Mouse (Mus musculus) c-Kit-positive CD71-negative TER-119-negative erythroid progenitor cells, embryonic 14.5 days (primary cell): ENCODE results near the gene Rasgef1b.
A peak's percentile ranks its signal among the peaks of the same experiment; 100 is the strongest.

Experiments
- DNase-seq: peaks from one replicate; pipeline ENCODE4 v3.0.0-alpha.2; 2013; ENCODE audit warnings: low read depth

Gene Rasgef1b

DNA sequence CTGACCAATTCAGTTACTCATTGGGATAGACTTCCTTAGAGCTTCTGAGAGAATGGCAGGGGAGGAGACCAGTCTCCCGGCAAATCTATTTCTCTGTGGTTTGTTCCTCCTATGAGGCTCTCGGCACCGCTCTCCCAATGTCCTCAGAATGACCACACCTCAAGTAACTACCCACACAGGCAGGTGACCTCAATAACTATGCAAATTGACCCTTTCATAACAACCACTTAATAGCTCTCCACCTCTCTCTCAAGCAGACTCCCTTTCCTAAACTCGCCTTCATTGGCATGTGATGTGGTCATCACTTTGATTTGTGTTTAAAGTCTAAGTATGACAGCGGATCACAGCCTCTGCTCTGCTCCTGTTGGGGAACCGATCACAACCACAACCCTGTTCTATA, 281.4 kb downstream of the Rasgef1b start:
- no peak for DNase-seq

DNA sequence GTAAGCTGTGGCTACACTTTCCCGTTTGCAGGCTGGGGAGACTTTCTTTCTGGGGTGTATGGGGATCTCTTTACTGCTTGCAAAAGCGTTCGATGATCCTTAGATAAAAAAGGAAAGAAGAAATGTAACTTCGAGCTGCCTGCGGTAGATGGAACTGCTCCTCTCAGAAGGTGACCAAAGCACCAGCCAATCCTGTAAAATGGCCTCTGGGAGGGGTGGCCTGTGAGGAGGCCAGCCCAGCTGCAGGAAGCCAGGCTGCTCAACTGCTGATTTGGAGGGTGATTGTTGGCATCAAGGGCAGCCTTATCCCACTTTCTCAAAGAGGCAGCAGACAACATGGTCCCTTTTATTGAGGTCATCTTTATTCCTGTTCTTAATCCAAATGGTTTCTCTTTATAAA, 283.6 kb downstream of the Rasgef1b start:
- DNase-seq = no peak

DNA sequence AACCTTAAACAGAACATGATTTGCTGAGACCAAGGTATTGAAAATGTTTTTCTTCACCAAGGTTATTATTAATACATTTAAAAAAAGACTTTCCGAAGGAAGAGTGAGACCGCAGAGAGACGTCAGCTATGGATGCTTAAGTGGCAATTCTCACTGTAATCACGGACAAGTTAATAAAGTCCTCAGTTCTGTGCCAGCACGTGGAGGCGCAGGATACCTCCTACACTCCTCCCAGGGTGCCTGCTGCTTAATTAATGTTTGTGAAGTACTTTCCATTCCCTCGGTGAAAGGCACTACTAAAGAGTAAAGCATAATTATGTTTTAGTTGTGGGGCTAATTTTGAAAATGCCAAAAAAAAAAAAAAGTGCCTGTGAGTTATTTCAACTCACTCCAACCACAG, 284.1 kb downstream of the Rasgef1b start:
- no peak for DNase-seq

DNA sequence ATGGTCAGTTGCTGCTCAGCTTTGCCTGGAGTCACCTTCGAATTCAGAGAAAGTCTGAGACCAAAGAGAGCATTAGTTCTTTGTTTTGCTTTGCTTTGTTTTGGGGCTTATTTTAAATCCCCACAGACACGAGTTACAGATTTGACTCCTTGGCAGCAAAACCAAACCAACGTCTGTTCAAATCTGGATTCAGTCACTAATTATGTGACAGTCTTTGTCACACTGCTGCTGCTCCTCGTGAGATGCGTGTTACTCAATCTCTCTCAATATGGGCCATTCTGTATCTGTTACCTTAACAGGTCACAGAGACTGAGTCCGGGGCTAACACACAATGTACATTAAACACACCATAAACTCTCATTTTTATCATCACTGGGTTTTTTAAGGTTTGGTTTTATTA, 288.8 kb downstream of the Rasgef1b start:
- DNase-seq = no peak

DNA sequence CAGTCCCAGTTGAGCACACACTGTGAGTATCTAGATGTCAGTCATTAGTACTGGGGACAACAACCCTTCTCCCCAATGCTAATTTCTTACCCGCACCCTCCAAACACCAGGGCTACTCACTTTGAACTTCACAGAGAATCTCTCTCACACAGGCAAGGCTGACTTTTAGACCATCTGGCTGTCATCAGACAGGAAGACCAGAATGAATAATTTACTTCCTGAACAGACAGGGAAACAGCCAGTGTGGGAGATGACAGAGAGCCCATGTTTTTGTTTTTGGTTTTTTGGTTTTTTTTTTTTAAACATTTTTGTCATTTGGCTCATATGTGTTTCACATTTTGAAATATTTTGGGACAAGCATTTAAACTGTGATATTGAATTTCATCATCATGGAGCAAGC, 290.3 kb downstream of the Rasgef1b start:
- peak; percentile 20 for DNase-seq

DNA sequence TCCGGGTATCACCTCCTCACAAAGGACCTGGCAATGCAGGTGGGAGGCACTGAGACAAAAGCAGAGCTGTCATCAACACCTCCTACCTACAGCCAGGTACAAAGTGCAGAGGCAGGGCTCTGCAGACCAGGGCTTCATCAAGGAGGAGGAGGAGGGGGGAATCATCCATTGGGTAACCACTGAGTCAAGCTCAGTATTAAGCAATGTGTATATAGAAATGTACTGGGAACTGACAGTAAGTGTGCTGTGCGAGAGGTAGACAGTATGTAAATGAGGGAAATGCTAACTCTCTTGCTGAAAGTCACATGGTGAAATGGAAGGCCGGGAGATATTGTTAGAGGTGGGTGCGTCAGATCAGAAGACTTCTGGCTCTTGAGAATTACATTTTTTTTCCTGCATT, 294.6 kb downstream of the Rasgef1b start:
- DNase-seq = no peak

DNA sequence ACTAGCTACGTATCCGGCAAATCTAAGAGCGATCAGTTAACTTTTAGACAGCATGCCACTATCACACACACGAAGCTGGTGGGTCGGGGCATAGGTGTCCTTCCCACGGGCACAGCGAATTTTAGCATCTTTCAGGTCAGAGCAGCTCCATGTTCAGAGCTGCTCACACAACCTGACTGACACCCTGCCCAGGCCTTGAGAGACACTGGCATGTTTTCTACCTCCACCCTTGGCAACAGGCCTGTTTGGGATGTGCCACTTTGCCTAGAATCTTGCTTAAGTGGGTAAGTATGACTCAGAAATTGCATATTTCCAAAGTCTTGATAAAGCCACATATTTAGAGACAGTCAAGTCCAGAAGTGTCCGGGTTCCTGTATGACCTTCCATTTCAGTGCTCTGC, 296.4 kb downstream of the Rasgef1b start:
- no peak for DNase-seq

DNA sequence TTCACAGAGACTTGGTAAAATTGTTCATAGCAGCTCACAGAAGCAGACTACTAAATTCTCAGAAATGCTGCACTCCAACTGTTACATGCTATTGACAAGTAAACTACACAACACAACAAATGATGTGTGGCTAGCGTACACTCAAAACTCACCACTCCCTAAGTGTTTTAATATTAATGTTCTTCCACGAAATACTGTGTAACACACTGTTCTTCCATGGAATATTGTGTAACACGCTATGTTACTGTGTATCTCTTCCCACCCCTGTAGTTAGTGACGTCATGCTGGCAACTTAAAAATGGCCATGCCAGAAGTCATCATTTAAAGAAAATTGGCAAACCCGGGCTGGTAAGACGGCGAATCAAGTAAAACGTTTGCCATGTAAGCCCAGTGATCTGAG, 299.6 kb downstream of the Rasgef1b start:
- no peak for DNase-seq

DNA sequence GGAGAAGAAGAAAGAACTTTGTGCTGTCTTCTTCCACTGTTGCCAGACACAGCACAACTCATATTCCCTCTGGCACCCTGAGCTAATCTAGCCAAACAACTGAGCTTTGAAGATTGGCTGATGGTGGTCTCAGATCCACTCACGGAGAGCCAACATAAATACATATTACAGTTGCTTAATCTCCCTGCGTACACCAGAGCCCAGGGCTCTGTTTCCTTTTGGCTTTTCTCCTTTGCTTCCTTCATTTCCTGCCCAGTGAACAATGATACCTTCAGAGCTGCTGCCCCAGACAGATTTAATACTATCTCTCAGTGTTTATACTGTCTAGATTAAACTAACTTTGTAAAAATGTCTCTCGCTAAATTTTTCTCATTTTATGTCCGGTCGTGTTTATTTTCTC, 300.2 kb downstream of the Rasgef1b start:
- no peak for DNase-seq

DNA sequence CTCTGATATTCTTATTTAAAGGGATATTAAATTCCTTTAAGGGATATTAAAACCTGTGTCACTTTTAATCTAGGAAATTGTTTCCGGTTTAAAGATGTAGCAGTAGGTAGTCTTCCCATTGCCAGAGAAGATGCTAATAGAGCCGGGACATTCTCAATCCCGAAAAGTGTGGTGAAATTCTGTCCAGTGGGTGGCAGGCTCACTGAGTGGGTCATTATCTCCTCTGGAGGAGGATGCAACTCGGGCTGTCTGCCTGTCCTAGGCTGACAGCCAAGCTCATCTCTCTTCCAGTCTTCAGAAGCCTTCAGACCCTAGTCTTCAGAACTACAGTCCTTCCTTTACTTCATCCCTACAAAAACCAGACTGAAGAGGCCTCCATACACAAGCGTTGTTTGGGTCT, 305.6 kb downstream of the Rasgef1b start:
- no peak for DNase-seq

DNA sequence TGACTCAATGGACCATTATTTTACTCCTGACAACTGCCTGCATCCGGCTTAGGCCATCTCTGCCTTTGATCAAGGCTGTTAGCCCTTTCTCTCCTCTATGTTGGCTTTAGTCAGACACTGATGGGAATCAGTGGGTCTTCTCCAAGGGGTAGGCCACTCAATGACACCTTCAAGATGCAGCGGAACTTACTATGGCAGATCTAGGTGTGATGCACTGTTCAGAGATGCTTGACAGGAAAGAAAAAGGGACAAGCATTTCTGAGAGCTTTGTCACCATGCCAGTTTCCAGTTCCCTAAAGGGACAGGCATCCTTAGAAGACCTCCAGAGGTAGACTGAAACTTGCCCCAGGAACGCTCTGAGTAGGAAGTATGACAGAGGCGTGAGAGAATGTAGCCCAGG, 306.0 kb downstream of the Rasgef1b start:
- DNase-seq = no peak

DNA sequence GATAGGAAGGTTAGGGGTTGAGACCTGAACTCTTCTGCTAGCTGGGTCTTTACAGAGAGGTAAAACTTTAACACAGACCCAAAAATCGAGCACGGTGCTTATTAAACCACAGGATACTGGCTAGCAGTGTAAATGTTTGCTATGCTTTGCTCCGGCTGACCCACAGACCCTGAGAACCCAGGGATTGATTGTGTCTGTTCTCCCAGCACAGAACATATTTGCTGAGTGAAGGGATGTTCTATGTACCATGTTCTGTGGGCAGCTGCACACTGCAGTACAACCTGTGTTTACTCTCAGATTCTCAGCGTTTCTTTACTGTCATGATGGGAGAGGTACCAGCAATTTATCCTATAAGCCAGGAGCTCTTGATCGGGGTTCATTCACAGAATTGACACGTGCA, 306.8 kb downstream of the Rasgef1b start:
- DNase-seq = no peak

DNA sequence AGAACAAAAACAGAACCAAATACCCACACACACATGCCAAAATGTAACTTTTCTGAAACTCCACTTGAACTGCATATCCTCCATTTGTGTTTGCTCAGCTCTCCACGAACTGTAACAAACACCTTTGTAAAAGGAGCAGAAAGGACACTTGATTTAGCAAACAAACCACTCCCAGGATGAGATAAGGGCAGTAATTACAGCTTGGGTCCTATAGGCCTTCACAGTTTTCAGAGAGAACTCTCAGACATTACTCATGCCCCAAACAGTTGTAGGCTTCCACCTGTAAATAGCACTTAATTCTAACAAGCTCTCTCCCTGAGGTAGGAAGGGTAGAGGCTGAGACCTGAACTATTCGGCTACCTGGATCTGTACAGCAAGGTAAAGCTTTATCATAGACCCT, 309.0 kb downstream of the Rasgef1b start:
- no peak for DNase-seq

DNA sequence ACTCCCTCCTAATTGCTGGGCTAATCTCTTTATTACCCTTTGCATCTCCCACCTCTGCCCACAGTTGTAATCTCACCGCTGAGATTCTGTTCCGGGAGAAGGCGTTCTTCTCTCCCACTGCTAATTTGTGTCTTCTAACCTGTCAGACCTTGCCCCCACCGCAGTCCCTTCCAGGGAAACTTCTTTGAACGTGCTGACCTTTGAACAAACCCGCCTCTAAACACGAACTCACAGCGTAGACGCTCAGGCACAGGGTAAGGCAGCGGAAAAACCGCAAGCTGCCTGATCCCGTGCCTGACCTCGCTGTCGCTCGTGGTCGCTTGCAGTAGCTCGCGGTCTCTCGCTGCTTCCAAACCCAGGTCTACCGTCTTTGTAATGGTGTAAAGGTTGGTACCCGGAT, 312.0 kb downstream of the Rasgef1b start:
- no peak for DNase-seq

DNA sequence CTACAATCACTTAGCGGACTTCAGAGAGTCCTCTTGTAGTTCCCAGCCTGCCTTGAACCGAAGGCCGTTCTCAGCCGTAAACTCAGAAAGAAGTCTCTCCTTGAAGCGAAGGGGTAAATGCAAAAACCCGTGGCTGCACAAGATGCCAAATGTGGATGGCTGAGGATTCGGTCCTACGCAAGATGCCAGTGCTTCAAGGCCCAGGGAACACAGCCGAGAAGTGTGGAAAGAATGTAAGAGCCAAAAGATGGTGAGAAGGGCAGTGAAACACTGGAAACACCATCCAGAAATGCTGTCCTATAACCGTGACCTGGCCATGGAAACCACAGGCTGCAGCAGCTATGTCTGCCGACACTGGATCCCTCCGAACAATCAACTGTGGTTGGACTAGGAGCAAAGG, 313.2 kb downstream of the Rasgef1b start:
- no peak for DNase-seq

DNA sequence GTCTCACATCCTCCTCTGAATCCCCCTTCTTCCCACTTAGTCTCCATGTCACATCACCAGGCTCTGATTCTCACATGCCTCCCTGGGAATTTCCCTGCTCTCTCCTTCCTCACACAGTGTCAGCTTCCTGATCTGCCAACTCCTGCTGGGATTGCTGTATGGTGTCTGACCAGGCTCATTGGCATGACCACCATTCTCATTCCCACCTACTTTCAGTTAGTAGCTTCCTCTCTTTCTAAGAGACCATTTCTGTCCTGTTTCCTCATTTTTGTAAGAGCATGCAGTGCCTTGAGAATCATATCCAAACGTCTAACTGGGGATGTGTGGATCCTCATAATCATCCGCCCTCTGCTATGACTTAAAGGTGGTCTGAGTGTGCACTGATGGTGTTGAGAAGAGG, 313.8 kb downstream of the Rasgef1b start:
- DNase-seq = no peak

DNA sequence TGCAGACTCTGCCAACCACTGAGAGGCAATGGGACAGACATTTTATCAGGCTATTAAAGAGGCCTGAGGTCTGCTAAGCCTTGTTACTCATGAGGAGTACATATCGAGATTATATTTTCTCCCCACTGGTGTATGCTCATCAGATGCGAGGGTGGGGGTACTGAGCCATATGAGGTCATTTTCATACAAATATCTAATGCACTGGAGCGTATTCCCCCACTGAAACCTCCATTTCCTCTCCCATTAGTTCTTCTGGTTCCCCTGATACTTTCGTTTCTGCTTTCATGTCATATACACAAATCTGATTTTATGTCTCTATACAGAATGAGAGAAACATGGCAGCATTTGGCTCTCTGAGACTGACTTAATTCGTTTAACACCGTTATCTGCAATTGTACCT, 314.6 kb downstream of the Rasgef1b start:
- DNase-seq = no peak

DNA sequence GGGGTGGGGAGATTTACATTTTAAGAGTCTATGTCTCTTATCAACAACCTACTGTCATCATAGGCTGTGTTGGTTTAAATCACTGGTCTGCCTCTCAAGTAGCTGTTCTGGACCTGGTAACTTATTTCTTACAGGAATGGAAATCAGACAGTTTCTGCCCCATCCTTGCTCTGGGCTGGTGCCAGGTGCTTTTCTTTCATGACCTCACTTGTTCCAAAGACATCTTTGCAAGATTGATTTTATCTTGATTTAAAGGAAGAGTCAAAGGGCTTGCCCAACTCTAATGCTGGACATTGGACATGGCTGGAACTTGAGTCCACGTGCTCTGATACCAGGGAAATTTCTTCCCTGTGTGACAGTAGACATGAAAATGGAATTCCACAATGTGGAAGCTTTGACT, 315.0 kb downstream of the Rasgef1b start:
- DNase-seq = no peak

DNA sequence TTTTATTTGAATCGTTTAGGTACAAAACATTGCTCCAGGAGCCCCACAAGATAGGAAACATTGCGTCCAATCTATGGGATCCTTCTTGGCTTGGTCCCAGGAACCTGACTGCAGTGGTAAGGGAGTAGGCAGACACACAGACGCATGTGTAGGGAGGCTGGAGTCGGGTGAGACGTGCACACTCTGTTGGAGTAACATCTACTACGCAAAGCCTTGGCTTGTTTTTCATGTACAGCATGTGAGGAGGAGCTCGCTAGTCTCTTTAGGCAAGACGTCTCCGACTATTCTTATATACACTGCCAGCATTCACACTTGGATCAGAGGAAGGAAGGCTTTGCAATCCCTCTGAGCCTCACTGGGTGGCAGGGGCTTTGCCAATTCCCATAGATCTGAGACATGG, 315.5 kb downstream of the Rasgef1b start:
- no peak for DNase-seq

DNA sequence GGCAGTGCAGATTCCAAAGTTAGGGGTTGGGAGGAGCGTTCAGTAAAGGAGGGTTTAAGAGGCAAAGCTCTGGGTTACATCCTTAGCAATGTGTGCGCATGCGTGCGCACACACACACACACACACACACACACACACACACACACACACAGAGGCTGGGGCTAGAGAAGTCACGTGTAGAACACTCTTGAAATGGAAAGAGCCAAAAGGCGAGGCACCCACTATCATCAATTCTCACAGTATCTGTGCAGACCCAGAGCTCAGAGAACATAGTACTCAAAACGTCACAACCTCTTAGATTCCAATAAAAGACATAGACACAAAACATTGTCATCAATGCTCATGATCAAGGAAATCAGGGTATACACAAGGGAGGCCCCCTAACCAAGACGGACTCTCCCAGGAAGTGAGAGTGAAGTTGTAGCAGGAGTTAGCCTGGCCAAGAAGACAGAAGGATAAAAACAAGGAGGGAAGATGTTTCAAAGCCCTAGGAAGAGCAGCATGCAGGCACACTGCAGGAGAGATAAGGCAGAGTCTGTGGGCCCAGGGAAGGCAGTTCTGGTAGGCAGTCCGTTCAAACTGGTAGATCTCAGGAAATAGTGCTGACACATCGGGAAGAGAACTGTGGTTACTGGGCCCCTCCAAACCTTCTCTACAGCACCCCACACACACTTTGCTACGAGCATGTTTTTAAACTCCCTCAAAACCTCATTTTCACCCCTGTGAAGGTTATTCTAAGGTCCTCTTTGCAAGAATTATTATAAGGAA, 324.3 kb downstream of the Rasgef1b start:
- DNase-seq = no peak

DNA sequence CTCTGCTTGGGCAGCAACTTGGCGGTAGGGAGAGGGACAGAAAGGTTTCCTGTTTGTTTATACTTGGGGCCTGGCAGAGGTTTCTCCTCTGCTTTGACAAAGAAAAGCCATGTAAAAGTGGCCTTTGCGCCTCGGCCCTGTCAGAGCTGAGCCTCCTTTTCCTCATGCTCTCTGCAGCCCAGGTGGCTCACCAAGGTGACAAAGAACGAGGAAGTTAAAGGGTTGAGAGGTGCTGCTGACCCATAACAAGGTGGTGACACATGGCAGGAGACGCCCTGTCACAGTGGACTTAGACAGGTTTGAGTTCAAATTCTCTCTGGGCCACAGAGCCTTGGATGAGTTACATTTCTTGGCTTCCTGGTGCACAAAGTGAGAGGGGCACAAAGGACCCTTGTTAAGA, 325.5 kb downstream of the Rasgef1b start:
- no peak for DNase-seq

DNA sequence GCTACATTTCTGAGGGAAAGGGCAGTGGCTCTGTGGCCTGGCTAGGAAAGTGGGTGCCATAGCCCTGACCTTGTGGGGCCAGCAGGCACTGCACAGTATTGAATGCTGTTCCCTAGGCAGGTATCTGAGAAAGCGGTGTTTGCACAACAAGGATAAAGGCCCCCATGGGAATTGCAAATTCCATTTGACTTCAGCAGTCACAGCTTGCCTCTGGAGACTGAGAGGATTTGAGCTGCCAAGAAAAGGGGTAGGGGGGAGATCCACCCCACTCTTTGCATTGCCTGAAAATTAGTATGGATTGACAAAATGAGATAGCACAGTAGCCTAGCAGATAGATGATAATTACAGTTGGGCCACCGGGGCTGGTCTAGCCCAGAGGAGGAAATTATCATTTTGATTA, 326.1 kb downstream of the Rasgef1b start:
- no peak for DNase-seq

DNA sequence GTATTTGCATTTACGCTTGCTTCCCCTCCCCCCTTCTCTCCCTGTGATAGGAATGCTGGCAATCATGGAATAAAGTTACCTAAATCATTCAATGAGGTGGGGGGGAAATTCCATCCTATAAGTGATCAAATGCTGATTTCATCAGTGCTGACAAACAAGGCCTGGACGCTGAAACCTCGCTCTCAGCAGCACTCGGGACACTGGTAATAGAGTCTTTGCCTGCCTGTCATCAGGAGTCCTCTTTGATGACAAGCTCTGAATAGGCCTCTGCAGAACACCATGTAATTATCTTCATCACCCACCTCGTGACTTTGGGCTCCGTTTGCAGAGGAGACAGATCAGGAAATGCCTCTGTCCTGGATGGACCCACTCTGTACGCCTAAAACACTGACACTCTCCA, 326.6 kb downstream of the Rasgef1b start:
- no peak for DNase-seq

DNA sequence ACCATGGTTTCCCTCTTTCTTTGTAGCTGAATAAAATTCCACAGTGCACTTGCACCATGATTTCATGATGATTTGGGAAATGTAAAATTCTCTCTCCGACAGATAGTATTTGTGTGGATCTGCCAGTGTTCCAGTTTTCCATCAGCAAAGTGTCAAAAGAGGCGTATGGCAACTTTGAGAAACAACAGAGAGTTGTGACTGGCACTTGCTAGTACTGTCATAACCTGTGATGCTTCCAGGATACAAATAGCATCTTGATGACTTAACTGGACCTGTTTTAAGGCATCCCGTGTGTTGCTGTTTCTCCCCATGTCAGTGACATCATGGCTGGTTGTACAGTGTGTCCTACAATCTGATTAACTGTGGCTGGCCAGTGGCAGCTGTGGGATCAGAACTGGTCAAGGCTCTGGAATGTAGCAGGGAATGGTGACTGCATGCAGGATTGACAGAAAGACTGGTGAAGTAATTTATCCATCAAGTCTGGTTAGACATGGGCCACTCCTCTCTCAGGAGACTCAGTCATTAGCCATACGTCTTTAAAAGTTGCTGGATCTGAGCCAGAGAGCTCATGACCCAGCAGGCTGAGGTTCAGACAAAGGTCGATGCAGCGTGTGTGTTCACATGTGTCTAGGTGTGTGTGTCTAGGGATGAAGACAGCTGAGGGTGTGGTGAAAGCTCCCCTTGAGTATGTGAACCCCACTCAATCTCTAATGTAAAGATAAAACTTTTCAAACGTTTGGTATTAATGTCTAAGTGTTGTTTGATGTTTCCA, 328.8 kb downstream of the Rasgef1b start:
- no peak for DNase-seq
